Mouse (Mus musculus) cerebellum, postnatal 14 days (tissue): ENCODE data around the gene Mterf1b.

ENCODE experiments used
- DNase-seq, 2 experiments: peaks; one replicate each; pipeline ENCODE4 v3.0.0; 2021; ENCODE audit warnings: mixed read lengths in 2 of 2

Gene Mterf1b

DNA sequence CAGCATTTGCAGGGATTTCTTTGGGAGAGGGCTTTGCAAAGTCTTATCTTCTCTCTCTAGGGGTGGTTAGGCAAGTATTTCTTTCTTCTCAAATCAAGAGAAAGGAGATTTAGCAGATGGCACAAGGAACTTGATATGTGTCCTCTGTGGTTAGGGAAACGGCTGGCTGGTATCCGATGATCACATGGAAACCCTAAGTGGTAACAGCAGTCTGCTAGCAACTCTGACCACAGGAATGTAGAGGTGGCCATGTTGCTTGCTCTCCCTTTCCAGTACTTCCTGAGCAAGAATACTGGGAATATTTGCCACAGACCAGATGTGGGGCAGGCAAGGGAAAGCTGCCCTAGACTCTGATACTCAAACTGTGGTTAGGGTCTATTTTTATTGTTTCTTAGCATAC lies 53.9 kb downstream of the Mterf1b start:
- DNase-seq = no peak
